Mouse (Mus musculus) E14TG2a.4 (cell line): ENCODE results near the gene Lmntd2.

Source experiments
- CTCF ChIP-seq: conservative IDR thresholded peaks from 2 replicates; pipeline ENCODE4 v1.5.1; 2014; ENCODE audit warnings: low read length
- POU5F1 ChIP-seq: IDR thresholded peaks from 2 replicates; pipeline ENCODE4 v1.6.1; 2014; ENCODE audit warnings: low read length, borderline replicate concordance

DNA sequence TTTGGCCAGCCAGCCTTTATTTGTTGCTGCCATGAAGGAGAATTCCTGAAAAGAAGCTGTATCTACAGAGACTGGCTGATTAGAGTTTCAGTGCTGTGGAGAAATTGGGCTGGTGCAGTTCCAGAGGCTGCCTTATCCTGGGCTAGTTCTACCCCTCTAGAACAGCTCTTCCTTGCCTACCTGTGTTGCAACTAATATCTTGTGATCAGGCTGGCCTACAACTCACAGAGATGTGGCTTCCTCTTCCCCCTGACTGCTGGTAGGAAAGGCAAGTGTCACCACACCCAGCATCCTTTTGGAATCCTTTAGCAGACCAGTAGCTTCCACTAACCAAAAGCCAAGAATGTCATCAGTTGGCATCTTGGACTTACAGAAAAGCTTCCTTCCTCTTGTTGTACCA lies 44.0 kb downstream of the Lmntd2 start:
- TF ChIP-seq CTCF (no peak), POU5F1 (no peak)
